Mouse (Mus musculus) v-Abl transformed pro-B cells (cell line): Measurements from ENCODE around the gene Wdfy4.

Experiments used
- in situ Hi-C, 2 experiments: fragments of 400-800 bp; cut with MboI; formaldehyde crosslinking; loops; one replicate each; pipeline ENCODE4 v1.15.1; 2025; ENCODE audit not compliant: unreplicated experiment in 2 of 2

The Wdfy4 gene

DNA sequence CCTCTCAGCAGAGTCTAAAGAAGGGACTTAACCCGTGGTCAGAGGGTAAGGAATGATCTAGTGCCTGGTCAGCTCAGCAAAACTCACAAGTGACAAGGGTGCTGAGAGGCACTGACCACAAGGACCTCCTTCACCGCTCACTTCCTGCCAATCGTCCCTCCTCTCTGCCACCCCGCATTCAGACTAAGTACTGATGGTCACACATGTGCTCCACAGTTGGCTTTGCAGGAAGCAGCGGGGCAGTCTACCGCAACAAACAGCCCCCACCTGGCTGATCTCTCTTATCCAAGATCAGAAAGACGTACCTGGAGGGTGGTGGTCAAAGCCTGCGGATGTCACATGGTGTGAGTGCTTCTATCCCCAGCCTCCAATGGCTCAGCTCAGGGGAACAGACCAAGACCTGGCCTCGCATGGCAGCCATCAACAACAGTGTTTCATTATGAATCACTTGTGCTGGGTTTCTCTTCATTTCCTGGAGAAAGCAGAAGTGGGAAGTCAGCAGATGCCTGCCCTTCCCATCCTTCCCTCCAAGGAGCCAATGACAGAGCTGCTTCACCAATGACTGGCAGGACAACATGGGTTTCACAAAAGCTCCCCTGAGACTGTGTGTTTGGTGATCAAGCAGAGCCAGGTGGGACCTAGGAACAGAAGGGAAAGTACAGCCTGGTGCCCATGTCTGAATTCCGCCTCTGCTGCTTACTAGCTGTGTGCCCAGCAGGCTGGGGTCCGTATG lies at the start of gene Wdfy4:
Gene Wdfy4 (minus strand): TSS at position 441 of the 733 bp plus-strand sequence.
- in situ Hi-C loops: loop anchor here in 1 of 2 experiments (25.0 kb wide), 1 partner anchor 1127 kb away; the partner anchor contains the start of genes Glud1 and Shld2

- in situ Hi-C loops: no loop called here
These were observed 46.7 kb upstream of the Wdfy4 start for GRCm38 (mm10) chr14:33232048-33232447.

- in situ Hi-C loops: no loop called here
These were observed 46.0 kb upstream of the Wdfy4 start for GRCm38 (mm10) chr14:33231311-33231710.

DNA sequence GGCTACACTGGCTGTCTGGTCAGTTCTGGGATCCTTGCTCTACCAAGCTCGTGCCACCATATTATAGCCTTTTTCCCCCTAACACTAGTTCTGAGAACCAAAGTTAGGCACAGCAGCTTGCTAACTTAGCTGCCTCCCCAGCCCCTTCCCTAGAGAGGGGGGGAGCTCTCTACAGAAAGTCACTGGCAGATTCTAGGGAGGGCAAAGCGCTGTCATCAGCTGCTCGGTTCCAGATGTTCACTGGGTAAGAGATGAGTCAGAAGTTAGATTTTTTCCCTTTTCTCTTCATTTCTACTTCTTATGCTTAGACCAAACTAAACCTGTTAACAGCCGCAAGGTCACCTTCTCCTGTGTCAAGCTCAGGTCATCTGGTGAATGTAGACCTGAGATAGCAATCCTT lies 45.4 kb upstream of the Wdfy4 start:
- in situ Hi-C loops: no loop called here

DNA sequence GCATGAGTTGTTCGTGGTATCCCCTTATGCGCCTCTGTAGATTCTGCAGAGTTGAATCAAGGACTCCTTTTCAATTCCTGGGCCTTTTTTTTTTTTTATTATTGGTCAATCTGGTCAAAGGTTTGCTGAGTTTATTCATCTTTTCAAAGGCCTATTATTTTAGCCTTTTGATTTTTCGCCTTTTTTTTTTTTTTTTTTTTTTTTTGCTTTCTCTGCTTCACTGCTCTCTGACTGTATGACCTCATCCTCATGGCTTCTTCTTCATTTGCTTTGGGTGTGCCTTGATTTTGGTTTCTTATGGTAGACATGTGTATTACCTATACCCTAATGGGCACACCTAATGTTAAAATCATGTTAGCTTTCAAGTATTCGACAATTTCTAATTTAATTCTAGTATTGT lies 39.9 kb upstream of the Wdfy4 start:
- in situ Hi-C loops: no loop called here

DNA sequence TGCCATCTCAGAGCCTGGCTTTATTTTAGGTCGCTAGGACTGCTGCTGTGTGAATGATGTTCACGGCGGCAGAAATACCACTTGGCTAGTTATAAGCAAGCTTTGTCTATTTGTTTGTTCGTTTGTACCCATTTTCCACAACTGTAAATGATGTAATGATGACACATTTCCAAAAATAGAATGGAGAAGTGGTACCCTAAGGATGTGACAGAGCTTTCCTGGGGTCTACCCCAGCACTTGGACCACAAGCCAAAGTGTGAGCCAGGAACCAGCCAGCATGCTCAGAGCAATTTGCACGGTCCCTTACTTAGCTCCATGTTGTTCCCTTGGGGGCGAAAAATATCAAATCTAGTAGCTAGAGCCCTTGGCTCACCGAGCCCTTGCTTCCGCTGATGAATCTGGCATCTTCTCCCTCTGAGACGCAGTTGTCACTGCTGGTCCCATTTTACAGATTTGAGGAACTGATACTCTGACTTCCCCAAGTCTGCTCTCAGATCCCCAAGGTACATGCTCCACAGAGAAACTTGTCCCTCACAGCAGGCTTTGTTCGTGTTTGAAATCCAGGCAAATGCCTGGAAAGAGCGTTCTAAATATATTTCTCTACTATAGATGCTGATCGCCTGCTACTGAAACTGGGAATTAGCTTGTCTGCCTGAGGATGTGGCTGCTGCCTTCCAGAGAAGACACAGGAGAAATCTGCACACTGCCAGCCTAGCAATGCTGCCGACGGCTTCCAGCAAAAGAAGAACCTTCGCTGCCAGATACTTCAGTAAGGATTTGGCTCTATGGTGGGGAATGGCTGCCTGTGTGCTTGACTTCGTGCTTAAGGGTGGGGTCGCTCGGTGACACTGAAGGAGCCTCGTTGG lies 31.3 kb upstream of the Wdfy4 start:
- in situ Hi-C loops: loop anchor here (5.0 to 25.0 kb wide), 4 partner anchors 36 to 454 kb away; no protein-coding TSS in a partner anchor

GRCm38 (mm10) chr14:33215163-33215562 lies 29.9 kb upstream of the Wdfy4 start:
- in situ Hi-C loops: loop anchor here (5.0 to 25.0 kb wide), 4 partner anchors 37 to 453 kb away; no protein-coding TSS in a partner anchor

DNA sequence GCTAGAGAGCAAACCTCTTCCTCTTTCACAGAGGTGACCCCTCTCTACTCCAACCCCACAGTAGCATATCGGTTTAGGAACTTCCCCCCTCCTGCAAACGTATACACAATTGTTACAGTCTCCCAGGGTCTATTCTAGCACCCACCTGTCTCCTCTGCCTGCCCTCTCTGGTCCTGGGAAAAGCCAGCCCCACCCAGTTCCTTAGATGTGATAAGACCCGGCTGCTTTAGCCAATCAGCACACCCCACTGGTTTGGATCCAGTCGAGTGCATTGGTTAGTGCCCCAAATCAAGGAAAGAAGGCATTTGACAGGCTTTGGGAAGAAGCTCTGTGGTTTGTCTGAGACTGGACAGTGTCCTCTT lies 29.4 kb upstream of the Wdfy4 start:
- in situ Hi-C loops: loop anchor here (5.0 to 25.0 kb wide), 5 partner anchors 38 to 452 kb away; no protein-coding TSS in a partner anchor

DNA sequence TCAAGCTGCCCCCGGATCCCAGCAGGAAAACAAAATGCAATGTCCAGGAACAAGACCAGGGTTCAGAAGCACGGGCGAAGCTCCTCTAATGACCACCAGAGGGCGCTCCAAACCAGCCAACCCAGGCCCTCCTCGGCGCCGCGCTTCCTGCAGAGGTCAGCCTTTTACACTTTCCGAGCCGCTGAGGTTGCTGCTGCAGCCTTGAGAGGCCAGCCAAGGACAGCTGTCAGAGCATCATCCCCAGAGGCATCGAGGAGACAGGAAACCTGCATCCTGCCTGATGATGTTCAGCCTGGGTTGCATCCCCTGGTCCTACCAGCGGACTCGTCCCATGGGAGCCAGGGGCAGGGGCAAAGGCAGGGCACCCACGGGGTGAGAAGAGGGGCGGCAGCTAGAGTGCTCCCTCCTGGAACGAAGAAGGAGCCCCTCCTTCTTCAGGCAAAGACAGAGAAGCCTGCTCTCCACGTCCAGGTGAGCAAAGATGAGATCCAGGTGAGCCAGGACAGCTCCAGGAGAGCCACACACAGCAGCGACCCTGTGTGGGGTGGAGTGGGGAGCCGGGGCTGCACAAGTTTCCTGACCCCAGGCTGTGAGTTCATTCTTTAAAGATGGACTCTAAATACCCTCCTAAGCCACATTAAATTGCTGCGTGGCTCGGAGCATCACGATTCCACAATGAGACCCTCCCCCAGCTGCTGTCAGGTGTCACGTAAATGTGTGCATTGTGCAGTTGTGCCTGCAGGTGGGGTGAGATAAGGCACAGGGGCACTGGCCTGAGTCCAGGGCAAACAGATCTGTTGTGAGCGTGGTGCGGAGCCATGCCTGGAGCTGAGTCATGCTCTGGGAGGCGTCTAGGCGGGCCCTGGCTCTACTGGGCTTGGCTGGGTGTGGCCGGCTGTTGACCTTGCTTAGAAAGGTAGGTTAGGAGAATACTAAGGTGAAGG lies 28.8 kb upstream of the Wdfy4 start, which contains the start of gene Arhgap22:
Gene Arhgap22 (plus strand): TSS at position 204 of the 944 bp plus-strand sequence.
- in situ Hi-C loops: loop anchor here (5.0 to 25.0 kb wide), 4 partner anchors 88 to 452 kb away; no protein-coding TSS in a partner anchor

GRCm38 (mm10) chr14:33212958-33213309 lies 27.6 kb upstream of the Wdfy4 start:
- in situ Hi-C loops: loop anchor here (5.0 to 25.0 kb wide), 4 partner anchors 89 to 451 kb away; no protein-coding TSS in a partner anchor

- in situ Hi-C loops: loop anchor here (5.0 to 25.0 kb wide), 4 partner anchors 90 to 450 kb away; no protein-coding TSS in a partner anchor
These were observed 27.1 kb upstream of the Wdfy4 start for GRCm38 (mm10) chr14:33212271-33212957.

DNA sequence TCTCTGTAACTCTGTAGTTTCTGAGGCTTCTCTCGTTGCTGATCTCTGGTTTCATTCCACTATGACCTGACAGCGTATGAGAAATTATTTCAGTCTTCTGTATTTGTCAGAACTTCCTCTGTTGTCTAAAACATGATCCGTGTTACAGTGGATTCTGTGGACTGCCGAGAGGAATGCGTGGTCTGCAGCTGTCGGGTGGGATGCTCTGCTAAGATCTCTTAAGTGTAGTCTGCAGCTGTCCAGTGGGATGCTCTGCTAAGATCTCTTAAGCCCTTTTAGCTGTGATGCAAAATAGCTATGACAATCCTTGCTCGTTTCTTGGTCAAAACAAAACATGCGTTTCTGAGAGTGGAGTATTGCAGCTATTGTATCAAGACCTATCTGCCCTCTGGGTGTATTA lies 25.5 kb upstream of the Wdfy4 start:
- in situ Hi-C loops: loop anchor here (5.0 to 25.0 kb wide), 4 partner anchors 91 to 449 kb away; no protein-coding TSS in a partner anchor

DNA sequence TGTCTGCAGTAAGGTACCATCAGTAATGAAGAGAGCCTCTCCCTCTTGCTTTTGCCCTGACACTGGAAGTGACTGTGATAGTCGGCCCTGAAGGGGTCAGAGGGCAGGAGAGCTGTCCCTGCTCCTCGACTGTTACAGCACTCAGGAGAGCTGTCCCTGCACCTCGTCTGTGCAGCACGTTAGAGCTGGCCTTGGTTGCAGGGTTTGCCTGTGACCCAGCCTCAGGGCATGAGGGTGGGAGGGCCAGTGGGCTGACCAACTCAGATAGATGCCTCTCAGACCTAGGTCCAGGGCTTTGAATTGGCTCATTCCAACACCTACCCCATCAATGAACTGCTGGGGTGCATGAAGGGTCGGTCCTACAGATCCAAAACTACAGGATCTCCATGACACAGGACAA lies 23.0 kb upstream of the Wdfy4 start:
- in situ Hi-C loops: loop anchor here (5.0 to 25.0 kb wide), 4 partner anchors 61 to 674 kb away; no protein-coding TSS in a partner anchor

GRCm38 (mm10) chr14:33207011-33207410 lies 21.7 kb upstream of the Wdfy4 start:
- in situ Hi-C loops: loop anchor here (5.0 to 25.0 kb wide), 4 partner anchors 60 to 672 kb away; no protein-coding TSS in a partner anchor

GRCm38 (mm10) chr14:33205280-33205965 lies 20.1 kb upstream of the Wdfy4 start:
- in situ Hi-C loops: loop anchor here (5.0 to 25.0 kb wide), 4 partner anchors 58 to 671 kb away; no protein-coding TSS in a partner anchor

- in situ Hi-C loops: loop anchor here (10.0 to 25.0 kb wide), 3 partner anchors 439 to 669 kb away; no protein-coding TSS in a partner anchor
These were observed 18.5 kb upstream of the Wdfy4 start for GRCm38 (mm10) chr14:33203777-33204176.

GRCm38 (mm10) chr14:33202885-33203284 lies 17.6 kb upstream of the Wdfy4 start:
- in situ Hi-C loops: loop anchor here (10.0 to 25.0 kb wide), 3 partner anchors 438 to 668 kb away; no protein-coding TSS in a partner anchor

- in situ Hi-C loops: loop anchor here (10.0 to 25.0 kb wide), 3 partner anchors 437 to 667 kb away; no protein-coding TSS in a partner anchor
These were observed 16.9 kb upstream of the Wdfy4 start for GRCm38 (mm10) chr14:33202161-33202560.
